Mouse (Mus musculus) cerebellum, adult 2 months (tissue): ENCODE results near the gene Mipep. TPM values are rescaled to one million over a fixed set of nuclear protein-coding genes. Genes with fewer than 3 reads are reported as not detected.

ENCODE experiments used
- DNase-seq, 2 experiments: peaks; one replicate each; pipeline ENCODE4 v3.0.0; 2021
- H3K27ac ChIP-seq: fragments of 200-500 bp; 2 replicates; pipeline ENCODE4 v1.5.1; 2012; ENCODE audit warnings: low read length, control low read depth, inconsistent platforms; ENCODE audit not compliant: insufficient read depth
- H3K27me3 ChIP-seq: fragments of 200-500 bp; 2 replicates; pipeline ENCODE4 v1.6.1; 2012; ENCODE audit warnings: inconsistent platforms, mild to moderate bottlenecking, low read length, moderate library complexity; ENCODE audit not compliant: control insufficient read depth, insufficient read depth
- H3K4me1 ChIP-seq: fragments of 200-500 bp; 2 replicates; pipeline ENCODE4 v1.6.1; 2011; ENCODE audit warnings: low read length; ENCODE audit not compliant: control insufficient read depth, insufficient read depth
- H3K4me3 ChIP-seq: fragments of 200-500 bp; replicated peaks from 2 replicates; pipeline ENCODE3; 2011; ENCODE audit warnings: mild to moderate bottlenecking, low read depth, low read length, control low read depth; ENCODE audit not compliant: insufficient read depth
- CTCF ChIP-seq: fragments of 200-500 bp; IDR thresholded peaks from 2 replicates; pipeline ENCODE4 v1.5.1; 2011; ENCODE audit warnings: low read depth, mild to moderate bottlenecking, control low read depth, low read length, moderate library complexity, borderline replicate concordance; ENCODE audit not compliant: insufficient read depth
- POLR2A ChIP-seq: fragments of 200-500 bp; IDR thresholded peaks from 2 replicates; pipeline ENCODE4 v1.6.1; 2011; ENCODE audit warnings: low read length, control low read depth, borderline replicate concordance; ENCODE audit not compliant: insufficient read depth
- WGBS: fragments of 180-500 bp; shearing (Covaris S2); methylation state at CpG from one replicate; pipeline ENCODE4 v1.1.7; 2018; 5-methylcytosine and 5-hydroxymethylcytosine counted together
- polyA plus RNA-seq: library from polyadenylated mRNA; depleted of rRNA; stranded (reverse); fragments of >200 nt; gene quantifications from 2 replicates; pipeline ENCODE4 v1.2.3, GENCODE M21; 2012; rRNA removed

Mipep gene
- 17.9 and 19.4 TPM in 2 replicates for polyA plus RNA-seq

- peaks cover 3% of the 10 kb centered on the region; the same call in 1 of the 2 replicates for H3K4me1 ChIP-seq
- 1% methylated on average over 61 of the region's 61 CpGs for WGBS
- no peaks in the 10 kb centered on the region for H3K27me3 ChIP-seq
- peak within 1 kb of the TSS; percentile 57 for H3K4me3 ChIP-seq
- TF ChIP-seq CTCF = peak; percentile 94
- peak; percentile 61 for TF ChIP-seq POLR2A
- peak; percentile 86 to 90 for DNase-seq
- no peak within 1 kb of the TSS for H3K27ac ChIP-seq
Measured at GRCm38 (mm10) chr14:60784427-60785315, at the start of gene Mipep. TSS of gene Mipep (plus strand) at chr14:60784573.

GRCm38 (mm10) chr14:60735206-60735605, 49.2 kb upstream of the Mipep start:
- Histone ChIP-seq H3K4me3 (no peak overlapping the region), H3K27ac (no peak overlapping the region), H3K27me3 (no peaks in the 10 kb centered on the region), H3K4me1 (peaks cover 17% of the 10 kb centered on the region)
- WGBS = 25% methylated on average over 5 of the region's 5 CpGs
- DNase-seq = peak; percentile 38 to 41
- TF ChIP-seq CTCF (no peak), POLR2A (no peak)

GRCm38 (mm10) chr14:60735848-60736547, 48.4 kb upstream of the Mipep start:
- H3K4me1 ChIP-seq = peaks cover 25% of the 10 kb centered on the region
- no peak overlapping the region for H3K27ac ChIP-seq
- 81% methylated on average over 13 of the region's 13 CpGs for WGBS
- H3K4me3 ChIP-seq = no peak overlapping the region
- DNase-seq = no peak
- H3K27me3 ChIP-seq = no peaks in the 10 kb centered on the region
- TF ChIP-seq CTCF (no peak), POLR2A (no peak)

- peaks cover 32% of the 10 kb centered on the region for H3K4me1 ChIP-seq
- TF ChIP-seq CTCF (no peak), POLR2A (no peak)
- no peak overlapping the region for H3K4me3 ChIP-seq
- DNase-seq = no peak
- no peak overlapping the region for H3K27ac ChIP-seq
- no peaks in the 10 kb centered on the region for H3K27me3 ChIP-seq
- 63% methylated on average over 4 of the region's 4 CpGs for WGBS
Measured at GRCm38 (mm10) chr14:60736591-60737192, 47.7 kb upstream of the Mipep start.

- TF ChIP-seq POLR2A (no peak), CTCF (no peak)
- no peak overlapping the region for H3K27ac ChIP-seq
- H3K4me3 ChIP-seq = no peak overlapping the region
- H3K4me1 ChIP-seq = peaks cover 37% of the 10 kb centered on the region
- H3K27me3 ChIP-seq = no peaks in the 10 kb centered on the region
- 57% methylated on average over 7 of the region's 7 CpGs for WGBS
- DNase-seq = no peak
Measured at GRCm38 (mm10) chr14:60737202-60737611, 47.2 kb upstream of the Mipep start.

DNA sequence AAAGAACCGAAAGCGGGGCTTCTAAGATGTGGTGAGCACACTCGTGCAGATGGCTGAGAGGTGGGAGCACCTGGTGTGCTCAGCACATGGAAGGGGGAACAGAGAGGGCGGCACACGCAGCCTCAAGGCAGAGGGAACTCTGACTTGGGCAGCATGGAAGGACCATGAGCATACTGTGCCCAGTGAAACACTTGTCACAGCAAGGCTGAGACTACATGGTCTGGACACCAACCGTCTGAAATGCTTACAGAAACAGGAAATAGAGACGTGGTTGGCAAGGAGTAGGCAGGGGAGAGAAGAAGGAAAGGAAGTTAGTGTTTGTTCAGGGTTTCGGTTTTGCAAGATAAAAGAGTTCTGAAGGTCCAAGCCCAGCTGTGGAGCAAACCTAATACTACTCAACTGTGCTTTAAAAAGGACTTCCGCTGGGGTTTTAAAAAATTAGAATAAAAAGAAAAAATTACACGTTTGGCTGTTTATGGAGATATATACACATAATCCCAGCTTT, 45.9 kb upstream of the Mipep start:
- TF ChIP-seq CTCF (no peak), POLR2A (no peak)
- no peak overlapping the region for H3K27ac ChIP-seq
- H3K4me1 ChIP-seq = peaks cover 39% of the 10 kb centered on the region
- DNase-seq = no peak
- H3K27me3 ChIP-seq = no peaks in the 10 kb centered on the region
- no peak overlapping the region for H3K4me3 ChIP-seq
- WGBS = 78% methylated on average over 10 of the region's 10 CpGs

DNA sequence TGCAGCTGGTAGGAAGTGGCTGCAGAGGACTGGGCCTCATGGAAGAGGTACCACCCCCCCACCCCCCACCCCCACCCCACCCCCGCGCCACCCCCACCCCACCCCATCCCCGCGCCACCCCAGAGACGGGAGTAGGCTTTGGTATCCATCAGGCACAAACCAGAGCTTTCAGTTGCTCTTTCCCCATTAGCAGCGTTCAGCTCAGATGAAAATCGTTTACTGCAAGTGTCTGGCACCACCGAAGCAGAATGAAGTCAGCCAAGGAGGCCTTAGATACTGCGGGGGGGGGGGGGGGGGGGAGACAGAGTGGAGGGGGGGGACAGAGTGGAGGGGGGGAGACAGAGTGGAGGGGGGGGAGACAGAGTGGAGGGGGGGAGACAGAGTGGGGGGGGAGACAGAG, 45.2 kb upstream of the Mipep start:
- Histone ChIP-seq H3K27ac (no peak overlapping the region), H3K4me3 (no peak overlapping the region), H3K27me3 (no peaks in the 10 kb centered on the region), H3K4me1 (peaks cover 39% of the 10 kb centered on the region)
- no peak for DNase-seq
- TF ChIP-seq CTCF = no peak
- no peak for TF ChIP-seq POLR2A
- WGBS = 28% methylated on average over 5 of the region's 9 CpGs
